Mouse (Mus musculus): Measurements from ENCODE around the gene Sema4b. TPM values are rescaled to one million over a fixed set of nuclear protein-coding genes. Genes with fewer than 3 reads are reported as not detected.

Sema4b gene
- polyA plus RNA-seq, 1 experiment from 2014 or later = 19.7 TPM

GRCm38 (mm10) chr7:80216566-80216965 lies 29.9 kb downstream of the Sema4b start:
- WGBS = 62% methylated on average over 8 of the region's 8 CpGs
- H3K9ac ChIP-seq = 0 out of 2 replicates have a peak overlapping the region, but pooled peaks have one; percentile 11
- H3K4me2 ChIP-seq (replicated peaks) = no peak overlapping the region
- H3K4me3 ChIP-seq (replicated peaks; ENCODE audit: low read length) = no peak overlapping the region
- peaks cover 82% of the 10 kb centered on the region for H3K36me3 ChIP-seq (replicated peaks; ENCODE audit: control insufficient read depth, insufficient read depth)
- no peaks in the 10 kb centered on the region for H3K9me3 ChIP-seq (ENCODE audit: control insufficient read depth, low read length)
- H3K27ac ChIP-seq = no peak overlapping the region
- H3K4me1 ChIP-seq (replicated peaks; ENCODE audit: control insufficient read depth, insufficient read depth, low read length) = no peaks in the 10 kb centered on the region
- ATAC-seq (ENCODE audit: low FRiP score) (0 out of 2 replicates have a peak, but pooled peaks have one; percentile 18), DNase-seq (ENCODE audit: low spot score) (no peak)
- H3K27me3 ChIP-seq (ENCODE audit: control insufficient read depth, insufficient read depth, low read length) = no peaks in the 10 kb centered on the region

DNA sequence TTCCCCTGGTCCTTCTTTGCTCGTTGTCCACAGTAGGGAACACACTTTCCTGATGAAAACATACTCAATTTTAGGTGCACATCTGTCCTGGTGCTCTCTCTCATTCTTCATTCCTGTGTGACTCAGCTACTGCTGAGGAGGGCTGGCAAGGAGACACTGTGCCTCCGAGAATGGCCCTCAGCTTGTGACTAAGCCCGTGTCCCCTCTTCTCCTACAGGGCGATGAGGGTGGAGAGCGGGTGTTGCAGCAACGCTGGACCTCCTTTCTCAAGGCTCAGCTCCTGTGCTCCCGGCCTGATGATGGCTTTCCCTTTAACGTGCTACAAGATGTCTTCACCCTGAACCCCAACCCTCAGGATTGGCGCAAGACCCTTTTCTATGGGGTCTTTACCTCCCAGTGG lies 32.0 kb downstream of the Sema4b start:
- peaks cover 90% of the 10 kb centered on the region for H3K36me3 ChIP-seq (replicated peaks; ENCODE audit: control insufficient read depth, insufficient read depth)
- H3K4me2 ChIP-seq (replicated peaks) = no peak overlapping the region
- ATAC-seq (ENCODE audit: low FRiP score) (no peak), DNase-seq (ENCODE audit: low spot score) (no peak)
- H3K27me3 ChIP-seq (ENCODE audit: control insufficient read depth, insufficient read depth, low read length) = no peaks in the 10 kb centered on the region
- no peak overlapping the region for H3K4me3 ChIP-seq (replicated peaks; ENCODE audit: low read length)
- H3K9me3 ChIP-seq (ENCODE audit: control insufficient read depth, low read length) = no peaks in the 10 kb centered on the region
- 95% methylated on average over 9 of the region's 9 CpGs for WGBS
- no peak overlapping the region for H3K9ac ChIP-seq
- no peaks in the 10 kb centered on the region for H3K4me1 ChIP-seq (replicated peaks; ENCODE audit: control insufficient read depth, insufficient read depth, low read length)
- no peak overlapping the region for H3K27ac ChIP-seq

GRCm38 (mm10) chr7:80220237-80220797 lies 33.7 kb downstream of the Sema4b start:
- Histone ChIP-seq H3K9ac (no peak overlapping the region), H3K9me3 (ENCODE audit: control insufficient read depth, low read length) (no peaks in the 10 kb centered on the region), H3K4me2 (replicated peaks) (no peak overlapping the region), H3K36me3 (replicated peaks; ENCODE audit: control insufficient read depth, insufficient read depth) (peaks cover 95% of the 10 kb centered on the region), H3K27me3 (ENCODE audit: control insufficient read depth, insufficient read depth, low read length) (no peaks in the 10 kb centered on the region), H3K4me1 (replicated peaks; ENCODE audit: control insufficient read depth, insufficient read depth, low read length) (no peaks in the 10 kb centered on the region), H3K27ac (no peak overlapping the region), H3K4me3 (replicated peaks; ENCODE audit: low read length) (no peak overlapping the region)
- DNase-seq (ENCODE audit: low spot score) (no peak), ATAC-seq (ENCODE audit: low FRiP score) (no peak)
- WGBS = 96% methylated on average over 9 of the region's 9 CpGs

DNA sequence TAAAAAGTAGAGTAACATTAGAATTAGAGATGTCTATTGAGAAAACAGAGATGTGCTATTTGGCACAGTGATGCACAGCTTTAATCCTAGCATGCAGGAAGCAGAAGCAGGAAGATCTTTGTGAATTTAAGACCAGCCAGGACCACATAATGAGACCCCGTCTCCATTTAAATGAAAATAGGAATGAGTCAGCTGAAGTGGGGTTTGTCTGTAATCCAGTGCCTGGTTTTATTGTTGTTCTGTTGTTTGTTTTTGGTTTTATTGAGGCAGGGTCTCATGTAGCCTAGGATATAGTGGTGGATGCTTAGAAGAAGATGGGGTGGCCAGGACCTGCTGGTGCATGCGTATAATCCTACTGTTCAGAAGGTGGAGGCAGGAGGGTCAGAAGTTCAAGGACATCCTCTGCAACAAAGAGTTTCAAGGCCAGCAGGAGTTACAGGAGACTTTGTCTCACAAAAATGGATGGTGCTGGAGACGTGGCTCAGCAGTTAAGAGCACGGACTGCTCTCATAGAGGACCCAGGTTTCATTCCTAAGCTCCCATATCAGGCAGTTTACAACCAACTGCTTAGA lies 34.6 kb downstream of the Sema4b start:
- Histone ChIP-seq H3K4me1 (replicated peaks; ENCODE audit: control insufficient read depth, insufficient read depth, low read length) (no peaks in the 10 kb centered on the region), H3K9ac (no peak overlapping the region), H3K4me3 (replicated peaks; ENCODE audit: low read length) (no peak overlapping the region), H3K36me3 (replicated peaks; ENCODE audit: control insufficient read depth, insufficient read depth) (peaks cover 98% of the 10 kb centered on the region), H3K27me3 (ENCODE audit: control insufficient read depth, insufficient read depth, low read length) (no peaks in the 10 kb centered on the region), H3K9me3 (ENCODE audit: control insufficient read depth, low read length) (no peaks in the 10 kb centered on the region), H3K4me2 (replicated peaks) (no peak overlapping the region), H3K27ac (no peak overlapping the region)
- WGBS = 83% methylated on average over 4 of the region's 4 CpGs
- no peak for ATAC-seq (ENCODE audit: low FRiP score)
- no peak for DNase-seq (ENCODE audit: low spot score)

DNA sequence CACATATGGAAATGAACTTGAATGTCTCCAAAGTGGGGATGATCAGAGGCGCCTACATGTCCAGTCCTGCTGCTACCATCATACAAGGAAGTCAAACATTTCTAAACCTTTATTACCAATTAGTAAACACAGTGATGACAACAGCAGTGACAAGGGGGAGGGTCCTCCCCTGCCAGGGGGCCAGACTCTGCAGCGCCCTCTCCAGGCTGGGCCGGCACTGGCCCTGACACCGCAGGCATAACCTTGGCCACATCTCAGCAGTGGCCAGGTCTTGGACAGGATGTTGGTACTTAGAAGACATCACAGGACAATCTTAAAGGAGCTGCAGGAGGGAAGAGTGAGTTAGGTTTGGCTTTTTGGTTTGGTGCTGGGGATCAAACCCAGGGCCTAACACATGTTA lies 40.4 kb downstream of the Sema4b start:
- Histone ChIP-seq H3K4me2 (replicated peaks) (no peak overlapping the region), H3K9me3 (ENCODE audit: control insufficient read depth, low read length) (no peaks in the 10 kb centered on the region), H3K4me3 (replicated peaks; ENCODE audit: low read length) (no peak overlapping the region), H3K9ac (no peak overlapping the region), H3K36me3 (replicated peaks; ENCODE audit: control insufficient read depth, insufficient read depth) (peaks cover 58% of the 10 kb centered on the region), H3K27me3 (ENCODE audit: control insufficient read depth, insufficient read depth, low read length) (no peaks in the 10 kb centered on the region; the same call in 1 of the 2 replicates), H3K4me1 (replicated peaks; ENCODE audit: control insufficient read depth, insufficient read depth, low read length) (no peaks in the 10 kb centered on the region; the same call in 1 of the 2 replicates), H3K27ac (no peak overlapping the region)
- DNase-seq (ENCODE audit: low spot score) (no peak), ATAC-seq (ENCODE audit: low FRiP score) (no peak)
- WGBS = 95% methylated on average over 4 of the region's 4 CpGs

DNA sequence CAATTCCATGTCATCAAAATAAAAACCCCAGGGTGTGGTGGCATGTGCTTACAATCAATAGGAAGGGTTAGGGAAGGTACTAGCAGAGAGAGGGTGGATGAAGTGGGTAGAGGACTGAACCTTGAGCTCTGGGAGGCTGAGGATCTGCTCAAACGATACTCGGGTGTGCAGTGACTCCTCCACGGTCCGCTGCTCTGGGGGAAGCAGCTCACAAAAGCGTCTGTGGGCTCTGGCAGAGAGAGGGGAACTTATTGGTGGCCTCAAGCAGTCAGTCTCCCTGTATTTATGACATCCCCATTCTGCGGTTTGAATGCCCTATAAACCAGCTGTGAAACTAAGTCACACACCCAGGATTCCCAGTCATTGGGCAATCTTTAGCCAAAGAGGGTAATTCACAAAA lies 43.6 kb downstream of the Sema4b start:
- no peak overlapping the region for H3K4me3 ChIP-seq (replicated peaks; ENCODE audit: low read length)
- no peaks in the 10 kb centered on the region for H3K9me3 ChIP-seq (ENCODE audit: control insufficient read depth, low read length)
- 55% methylated on average over 6 of the region's 6 CpGs for WGBS
- no peak overlapping the region for H3K9ac ChIP-seq
- H3K4me2 ChIP-seq (replicated peaks) = no peak overlapping the region
- H3K36me3 ChIP-seq (replicated peaks; ENCODE audit: control insufficient read depth, insufficient read depth) = peaks cover 29% of the 10 kb centered on the region
- no peaks in the 10 kb centered on the region; the same call in 1 of the 2 replicates for H3K27me3 ChIP-seq (ENCODE audit: control insufficient read depth, insufficient read depth, low read length)
- H3K4me1 ChIP-seq (replicated peaks; ENCODE audit: control insufficient read depth, insufficient read depth, low read length) = peaks cover 17% of the 10 kb centered on the region
- DNase-seq (ENCODE audit: low spot score) = no peak
- ATAC-seq (ENCODE audit: low FRiP score) = no peak
- H3K27ac ChIP-seq = no peak overlapping the region

DNA sequence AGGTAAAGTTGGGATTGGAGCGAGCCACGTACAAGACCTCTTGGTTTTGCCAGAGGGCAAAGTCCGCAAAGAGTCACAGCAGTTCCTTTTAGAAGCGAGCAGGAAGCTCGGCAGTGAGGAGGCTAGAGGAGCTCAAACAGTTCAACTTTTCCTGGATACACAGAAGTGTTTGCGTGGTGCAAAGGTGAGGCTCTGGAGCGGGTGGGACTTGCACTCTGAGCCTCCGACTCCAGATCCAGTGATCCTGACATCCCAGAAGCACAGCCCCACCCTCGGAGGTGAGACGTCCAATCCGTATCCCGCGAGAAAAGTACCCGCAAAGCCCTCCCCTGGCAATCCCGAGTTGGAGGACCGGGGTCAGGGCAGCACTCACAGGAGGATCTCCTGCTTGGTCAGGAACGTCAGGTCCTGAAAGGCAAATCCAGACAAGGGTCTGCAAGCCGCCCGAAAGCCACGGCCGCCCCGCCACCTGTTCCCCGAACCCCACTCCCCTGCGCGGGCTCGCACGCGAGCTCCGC lies 45.4 kb downstream of the Sema4b start:
- Histone ChIP-seq H3K36me3 (replicated peaks; ENCODE audit: control insufficient read depth, insufficient read depth) (peaks cover 11% of the 10 kb centered on the region), H3K9me3 (ENCODE audit: control insufficient read depth, low read length) (no peaks in the 10 kb centered on the region), H3K4me1 (replicated peaks; ENCODE audit: control insufficient read depth, insufficient read depth, low read length) (peaks cover 18% of the 10 kb centered on the region), H3K4me3 (replicated peaks; ENCODE audit: low read length) (peak overlapping the region; percentile 78), H3K27ac (no peak overlapping the region), H3K4me2 (replicated peaks) (peak overlapping the region; percentile 89), H3K27me3 (ENCODE audit: control insufficient read depth, insufficient read depth, low read length) (no peaks in the 10 kb centered on the region; the same call in 1 of the 2 replicates), H3K9ac (peak overlapping the region; percentile 60)
- 1% methylated on average over 29 of the region's 29 CpGs for WGBS
- DNase-seq (ENCODE audit: low spot score) (no peak), ATAC-seq (ENCODE audit: low FRiP score) (peak; percentile 28)

GRCm38 (mm10) chr7:80232489-80233029 lies 45.9 kb downstream of the Sema4b start, which contains the start of the genes Cib1 and Gdpgp1:
Gene Cib1 (minus strand): TSS chr7:80232813.
Gene Gdpgp1 (plus strand): TSS chr7:80232865.
- ATAC-seq (ENCODE audit: low FRiP score) = peak; percentile 96
- H3K4me1 ChIP-seq (replicated peaks; ENCODE audit: control insufficient read depth, insufficient read depth, low read length) = peaks cover 18% of the 10 kb centered on the region
- H3K36me3 ChIP-seq (replicated peaks; ENCODE audit: control insufficient read depth, insufficient read depth) = peaks cover 6% of the 10 kb centered on the region
- H3K9me3 ChIP-seq (ENCODE audit: control insufficient read depth, low read length) = no peaks in the 10 kb centered on the region
- H3K4me3 ChIP-seq (replicated peaks; ENCODE audit: low read length) = peak within 1 kb of the TSS; percentile 78
- H3K27me3 ChIP-seq (ENCODE audit: control insufficient read depth, insufficient read depth, low read length) = no peaks in the 10 kb centered on the region; the same call in 1 of the 2 replicates
- H3K4me2 ChIP-seq (replicated peaks) = peak within 1 kb of the TSS; percentile 89
- H3K9ac ChIP-seq = peak within 1 kb of the TSS; percentile 60
- peak within 1 kb of the TSS; percentile 38 for H3K27ac ChIP-seq
- DNase-seq (ENCODE audit: low spot score) = peak; percentile 98
- under 1% methylated on average over 56 of the region's 56 CpGs for WGBS

GRCm38 (mm10) chr7:80233799-80234198 lies 47.2 kb downstream of the Sema4b start:
- Histone ChIP-seq H3K9ac (peak overlapping the region; percentile 60), H3K36me3 (replicated peaks; ENCODE audit: control insufficient read depth, insufficient read depth) (peaks cover 9% of the 10 kb centered on the region), H3K4me2 (replicated peaks) (peak overlapping the region; percentile 89), H3K4me3 (replicated peaks; ENCODE audit: low read length) (peak overlapping the region; percentile 78; the same call in 1 of the 2 replicates), H3K9me3 (ENCODE audit: control insufficient read depth, low read length) (no peaks in the 10 kb centered on the region), H3K4me1 (replicated peaks; ENCODE audit: control insufficient read depth, insufficient read depth, low read length) (peaks cover 18% of the 10 kb centered on the region), H3K27me3 (ENCODE audit: control insufficient read depth, insufficient read depth, low read length) (no peaks in the 10 kb centered on the region; the same call in 1 of the 2 replicates), H3K27ac (no peak overlapping the region)
- WGBS = 73% methylated on average over 9 of the region's 9 CpGs
- no peak for ATAC-seq (ENCODE audit: low FRiP score)
- no peak for DNase-seq (ENCODE audit: low spot score)
